Mouse (Mus musculus) myocyte (in vitro differentiated cells): ENCODE data around the gene Plaa. TPM values are rescaled to one million over a fixed set of nuclear protein-coding genes. Genes with fewer than 3 reads are reported as not detected.

ENCODE experiments used
- H3K27me3 ChIP-seq: one replicate; pipeline ENCODE4 v1.6.1; 2011; ENCODE audit not compliant: control insufficient read depth, insufficient read depth, insufficient read length
- H3K36me3 ChIP-seq: one replicate; pipeline ENCODE4 v1.6.1; 2011; ENCODE audit not compliant: control insufficient read depth, insufficient read depth
- H3K4me2 ChIP-seq: one replicate; pipeline ENCODE4 v1.6.1; 2011; ENCODE audit warnings: low read depth, control low read depth
- H3K4me3 ChIP-seq: one replicate; pipeline ENCODE4 v1.5.1; 2011; ENCODE audit warnings: mild to moderate bottlenecking, control low read depth, moderate library complexity
- H3K79me2 ChIP-seq: one replicate; pipeline ENCODE4 v1.6.1; 2011; ENCODE audit not compliant: control insufficient read depth, insufficient read depth
- H3ac ChIP-seq: one replicate; pipeline ENCODE4 v1.6.1; 2011; ENCODE audit not compliant: control insufficient read depth, insufficient read length
- CEBPB ChIP-seq: IDR thresholded peaks from 2 replicates; pipeline ENCODE4 v1.6.1; 2011; ENCODE audit warnings: mild to moderate bottlenecking, moderate library complexity; ENCODE audit not compliant: poor library complexity, insufficient read depth, severe bottlenecking
- E2F4 ChIP-seq: IDR thresholded peaks from one replicate; pipeline ENCODE4 v1.6.1; 2011; ENCODE audit warnings: mild to moderate bottlenecking, control low read depth, moderate library complexity; ENCODE audit not compliant: insufficient read depth
- MAX ChIP-seq: IDR thresholded peaks from one replicate; pipeline ENCODE4 v1.6.1; 2011; ENCODE audit warnings: low read depth, mild to moderate bottlenecking, control low read depth
- MYOD1 ChIP-seq, 3 experiments: IDR thresholded peaks; one replicate each; pipeline ENCODE4 v1.6.1; 2011; ENCODE audit warnings: control low read depth in 2 of 3, low read depth in 2 of 3, mild to moderate bottlenecking in 2 of 3, moderate library complexity in 1 of 3; ENCODE audit not compliant: insufficient read length in 2 of 3, control insufficient read depth in 1 of 3
- MYOG ChIP-seq, 3 experiments: IDR thresholded peaks; one replicate each; pipeline ENCODE4 v1.6.1; 2011; ENCODE audit warnings: control low read depth in 2 of 3, low read depth in 2 of 3, mild to moderate bottlenecking in 2 of 3; ENCODE audit not compliant: insufficient read length in 2 of 3, control insufficient read depth in 1 of 3, insufficient read depth in 1 of 3
- POLR2A ChIP-seq: IDR thresholded peaks from one replicate; pipeline ENCODE4 v1.6.1; 2011; ENCODE audit warnings: low read depth, mild to moderate bottlenecking, control low read depth, moderate library complexity; ENCODE audit not compliant: insufficient read length
- POLR2AphosphoS2 ChIP-seq: IDR thresholded peaks from one replicate; pipeline ENCODE4 v1.6.1; 2011; ENCODE audit warnings: low read depth, control low read depth; ENCODE audit not compliant: insufficient read length
- REST ChIP-seq: IDR thresholded peaks from one replicate; pipeline ENCODE4 v1.6.1; 2011; ENCODE audit warnings: mild to moderate bottlenecking, control low read depth, moderate library complexity; ENCODE audit not compliant: insufficient read depth, insufficient read length
- SRF ChIP-seq: IDR thresholded peaks from one replicate; pipeline ENCODE4 v1.6.1; 2011; ENCODE audit warnings: low read depth; ENCODE audit not compliant: control insufficient read depth, insufficient read length
- TCF12 ChIP-seq: IDR thresholded peaks from one replicate; pipeline ENCODE4 v1.6.1; 2011; ENCODE audit warnings: mild to moderate bottlenecking, control low read depth; ENCODE audit not compliant: poor library complexity, insufficient read depth, severe bottlenecking
- TCF3 ChIP-seq: IDR thresholded peaks from one replicate; pipeline ENCODE4 v1.6.1; 2011; ENCODE audit warnings: low read depth, control low read depth; ENCODE audit not compliant: insufficient read length
- USF1 ChIP-seq: IDR thresholded peaks from one replicate; pipeline ENCODE4 v1.6.1; 2011; ENCODE audit warnings: low read depth, mild to moderate bottlenecking, control low read depth, moderate library complexity
- polyA plus RNA-seq: library from polyadenylated mRNA; unstranded; fragments of >200 nt; fragmentation: generic; extraction: Trizol; gene quantifications from one replicate; pipeline ENCODE4 v1.2.1, GENCODE M21; 2012; ENCODE audit warnings: missing spikeins

Plaa gene
- polyA plus RNA-seq, 1 experiment, result 22.8 TPM

GRCm38 (mm10) chr4:94557145-94557544 lies 45.9 kb downstream of the Plaa start:
- peak overlapping the region; percentile 31 for H3ac ChIP-seq
- peaks cover 36% of the 10 kb centered on the region for H3K79me2 ChIP-seq
- H3K4me3 ChIP-seq, result peak overlapping the region; percentile 46
- peak overlapping the region; percentile 56 for H3K4me2 ChIP-seq
- no peak for TF ChIP-seq POLR2AphosphoS2
- TF ChIP-seq MYOG (IDR thresholded peaks at IDR 0.05; ENCODE audit: control insufficient read depth in 1 of 3, insufficient read depth in 1 of 3, insufficient read length in 2 of 3, low read depth in 2 of 3), result no peak
- no peak for TF ChIP-seq USF1
- no peaks in the 10 kb centered on the region for H3K36me3 ChIP-seq
- no peaks in the 10 kb centered on the region for H3K27me3 ChIP-seq

- peak within 1 kb of the TSS; percentile 46 for H3K4me3 ChIP-seq
- peaks cover 43% of the 10 kb centered on the region for H3K79me2 ChIP-seq
- peak within 1 kb of the TSS; percentile 79 for H3K4me2 ChIP-seq
- no peaks in the 10 kb centered on the region for H3K27me3 ChIP-seq
- H3K36me3 ChIP-seq, result no peaks in the 10 kb centered on the region
- TF ChIP-seq MYOG (IDR thresholded peaks at IDR 0.05; ENCODE audit: control insufficient read depth in 1 of 3, insufficient read depth in 1 of 3, insufficient read length in 2 of 3, low read depth in 2 of 3) (peak; percentile 50 to 77 (median 57)), SRF (peak; percentile 75), REST (no peak), MYOD1 (IDR thresholded peaks at IDR 0.05; ENCODE audit: control insufficient read depth in 1 of 3, insufficient read length in 2 of 3, low read depth in 2 of 3) (peak in 2 of 3 experiments; percentile 59 to 68), USF1 (no peak), POLR2AphosphoS2 (peak; percentile 94), CEBPB (no peak), MAX (no peak), TCF12 (no peak), POLR2A (peak; percentile 93), E2F4 (no peak), TCF3 (no peak)
- peak within 1 kb of the TSS; percentile 31 for H3ac ChIP-seq
Measured at GRCm38 (mm10) chr4:94556265-94557054, 46.6 kb downstream of the Plaa start, which contains the start of the genes Gm10306 and Caap1. TSS of gene Gm10306 (plus strand) at chr4:94556546. TSS of gene Caap1 (minus strand) at chr4:94556796.

GRCm38 (mm10) chr4:94554955-94555494 lies 48.0 kb downstream of the Plaa start:
- H3K4me3 ChIP-seq, result peak overlapping the region; percentile 46
- no peaks in the 10 kb centered on the region for H3K27me3 ChIP-seq
- H3K36me3 ChIP-seq, result no peaks in the 10 kb centered on the region
- TF ChIP-seq CEBPB (no peak), REST (no peak), USF1 (no peak), TCF3 (no peak), TCF12 (no peak), POLR2A (no peak), SRF (no peak), MAX (no peak), POLR2AphosphoS2 (no peak), MYOD1 (IDR thresholded peaks at IDR 0.05; ENCODE audit: control insufficient read depth in 1 of 3, insufficient read length in 2 of 3, low read depth in 2 of 3) (no peak), E2F4 (no peak), MYOG (IDR thresholded peaks at IDR 0.05; ENCODE audit: control insufficient read depth in 1 of 3, insufficient read depth in 1 of 3, insufficient read length in 2 of 3, low read depth in 2 of 3) (no peak)
- peak overlapping the region; percentile 79 for H3K4me2 ChIP-seq
- H3K79me2 ChIP-seq, result peaks cover 43% of the 10 kb centered on the region
- no peak overlapping the region for H3ac ChIP-seq

GRCm38 (mm10) chr4:94544321-94544720 lies 58.7 kb downstream of the Plaa start:
- H3K36me3 ChIP-seq, result peaks cover 20% of the 10 kb centered on the region
- no peaks in the 10 kb centered on the region for H3K27me3 ChIP-seq
- H3ac ChIP-seq, result no peak overlapping the region
- no peaks in the 10 kb centered on the region for H3K79me2 ChIP-seq
- TF ChIP-seq POLR2A (no peak), MYOG (IDR thresholded peaks at IDR 0.05; ENCODE audit: control insufficient read depth in 1 of 3, insufficient read depth in 1 of 3, insufficient read length in 2 of 3, low read depth in 2 of 3) (no peak), E2F4 (no peak), USF1 (no peak), MYOD1 (IDR thresholded peaks at IDR 0.05; ENCODE audit: control insufficient read depth in 1 of 3, insufficient read length in 2 of 3, low read depth in 2 of 3) (no peak), REST (no peak), MAX (no peak), TCF3 (no peak), TCF12 (no peak), CEBPB (no peak), SRF (no peak), POLR2AphosphoS2 (no peak)
- H3K4me3 ChIP-seq, result no peak overlapping the region
- no peak overlapping the region for H3K4me2 ChIP-seq
